Mouse (Mus musculus) bone marrow, adult 2 months (tissue): Measurements from ENCODE around the gene Fam180a.

Experiments
- CTCF ChIP-seq: fragments of 200-500 bp; IDR thresholded peaks from 2 replicates; pipeline ENCODE4 v1.5.1; 2011; ENCODE audit warnings: low read length, control low read depth; ENCODE audit not compliant: control insufficient read depth, insufficient read depth
- POLR2A ChIP-seq: fragments of 200-500 bp; IDR thresholded peaks from 2 replicates; pipeline ENCODE4 v1.6.1; 2011; ENCODE audit warnings: low read depth, mild to moderate bottlenecking, control low read depth, low read length, borderline replicate concordance; ENCODE audit not compliant: control insufficient read depth

GRCm38 (mm10) chr6:35277903-35278587 lies 47.9 kb downstream of the Fam180a start:
- TF ChIP-seq POLR2A (no peak), CTCF (no peak)
